Mouse (Mus musculus): ENCODE measurements around the gene Cryzl1.

Cryzl1 gene

DNA sequence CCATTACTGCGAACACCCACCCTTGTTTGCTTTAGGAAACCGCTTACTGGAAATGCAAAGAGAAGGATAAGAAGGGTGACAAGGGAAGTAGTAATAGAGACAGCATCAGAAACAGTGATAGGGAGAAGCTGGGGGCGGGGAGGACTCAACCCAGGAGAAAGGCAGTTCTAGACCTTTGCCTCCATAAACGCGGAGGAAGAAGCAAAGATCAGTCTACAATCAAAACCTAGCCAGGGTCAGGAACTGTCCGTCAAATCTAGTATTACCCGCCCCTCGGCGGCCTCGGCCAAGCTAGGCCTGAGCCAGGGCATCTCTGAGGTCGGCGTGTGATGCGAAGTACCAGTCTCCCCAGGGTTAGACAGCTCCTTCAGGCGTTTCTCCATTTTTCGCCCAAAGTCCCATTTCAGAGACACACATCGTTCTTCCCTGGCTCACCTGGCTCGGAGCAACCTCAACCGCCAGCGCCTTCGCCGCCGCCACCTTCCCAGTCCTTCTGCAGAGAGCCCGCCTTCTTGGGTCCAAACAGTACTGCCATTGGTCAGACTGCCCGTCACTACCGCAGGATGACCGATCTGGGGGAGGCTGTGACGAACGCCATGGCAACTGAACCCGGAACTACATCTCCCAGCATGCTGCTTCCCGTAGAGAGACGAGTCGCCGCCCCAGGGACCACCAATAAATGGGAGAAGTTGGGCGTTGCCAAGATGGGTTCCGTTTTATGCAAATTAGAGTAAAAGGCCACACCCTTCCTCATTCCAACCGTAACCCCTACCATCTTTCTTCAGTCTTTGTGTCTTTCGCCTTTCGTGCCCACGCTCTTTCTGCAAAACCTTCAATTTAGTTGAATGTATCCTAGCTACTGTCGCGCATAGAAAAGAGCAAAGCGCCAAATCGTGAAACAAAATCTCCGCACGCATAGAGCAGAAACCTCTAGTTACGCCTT lies at the start of gene Cryzl1:
Gene Cryzl1 (minus strand): TSS at position 853 of the 943 bp plus-strand sequence.
- peak; percentile 95 for DNase-seq (ENCODE audit: low read depth)

DNA sequence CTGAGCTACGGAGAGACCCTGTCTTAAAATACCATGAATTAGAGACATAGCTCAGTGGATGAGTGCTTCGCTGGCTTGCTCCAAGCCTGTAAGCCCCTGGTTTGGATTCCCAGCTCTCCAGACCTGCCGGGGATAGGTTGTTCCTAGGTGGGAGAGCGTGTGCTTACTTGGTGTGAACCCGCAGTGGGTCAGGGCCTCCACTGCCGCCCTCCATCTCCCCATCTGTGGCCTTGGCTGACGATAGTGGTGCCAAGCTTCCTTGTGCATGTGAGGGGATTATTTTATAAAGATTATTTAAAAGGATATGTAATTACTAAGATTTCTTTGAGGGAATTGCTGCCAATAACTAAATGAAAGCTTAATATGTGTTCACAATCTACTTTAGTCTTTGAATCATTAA lies 43.8 kb upstream of the Cryzl1 start:
- DNase-seq (ENCODE audit: low read depth) = no peak

DNA sequence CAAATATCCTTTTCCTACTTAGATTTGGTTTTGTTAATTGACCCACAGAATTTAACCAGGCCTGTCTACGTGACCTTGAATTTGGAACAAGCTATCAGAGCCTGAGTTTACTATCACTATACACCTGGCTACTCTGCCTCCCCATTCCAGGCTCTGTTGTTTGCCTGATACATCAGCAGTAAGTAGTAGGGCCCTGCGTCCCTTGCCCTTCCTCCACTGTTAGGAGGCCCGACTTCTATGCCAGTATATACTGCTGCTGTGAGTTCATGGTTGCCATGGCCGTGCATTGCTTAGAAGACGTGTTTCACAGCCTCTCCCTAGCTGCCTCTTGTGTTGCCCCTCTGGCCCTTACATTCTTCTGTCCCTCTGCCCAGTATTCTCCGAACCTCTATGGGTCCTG lies 42.6 kb upstream of the Cryzl1 start:
- no peak for DNase-seq (ENCODE audit: low read depth)

DNA sequence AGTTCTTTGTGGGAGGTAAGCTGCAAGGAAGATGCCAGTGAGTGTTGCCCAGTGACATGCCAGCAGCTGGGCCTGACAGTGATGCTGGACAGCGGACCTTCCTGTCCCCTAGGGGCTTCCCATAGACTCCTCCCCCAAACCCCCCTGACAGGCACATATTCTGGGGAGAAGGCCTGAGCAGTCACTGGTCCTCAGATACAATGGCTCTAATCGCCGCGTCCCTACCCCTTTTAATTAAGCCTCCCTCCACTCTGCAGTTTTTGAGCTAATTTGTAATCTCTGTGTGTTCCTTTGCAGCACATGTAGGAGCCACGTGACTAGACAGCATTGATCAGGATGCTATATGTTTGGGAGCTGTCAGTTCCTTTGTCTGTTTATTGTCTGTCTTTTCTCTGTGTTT lies 41.9 kb upstream of the Cryzl1 start:
- DNase-seq (ENCODE audit: low read depth) = no peak

GRCm38 (mm10) chr16:91769911-91770310 lies 41.1 kb upstream of the Cryzl1 start:
- no peak for DNase-seq (ENCODE audit: low read depth)

- no peak for DNase-seq (ENCODE audit: low read depth)
Measured at GRCm38 (mm10) chr16:91768586-91768985, 39.8 kb upstream of the Cryzl1 start.

DNA sequence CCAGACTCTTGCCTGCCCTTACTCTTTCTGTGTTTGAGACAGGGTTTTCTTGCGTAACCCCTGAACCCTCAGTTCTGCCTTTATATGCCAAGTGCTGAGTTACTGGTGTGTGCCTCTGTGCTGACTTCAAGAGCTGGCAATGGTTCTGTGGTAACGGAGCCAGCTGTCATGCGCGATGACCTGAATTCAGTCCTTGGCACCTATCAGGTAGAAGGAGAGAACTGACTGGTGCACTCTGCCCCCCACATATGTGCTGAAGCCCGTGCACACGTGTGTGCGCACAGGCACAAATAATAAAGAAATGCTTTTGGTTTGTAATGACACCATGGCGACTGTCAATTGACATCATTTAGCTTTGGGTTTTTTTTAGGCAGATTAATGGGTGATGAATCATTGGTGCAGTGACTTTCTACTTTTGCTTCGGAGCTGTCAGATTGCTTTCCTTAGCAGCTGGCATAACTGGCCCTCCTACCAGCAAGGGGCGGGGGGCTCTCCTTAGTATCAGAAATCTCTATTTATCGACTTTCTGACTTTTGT lies 38.5 kb upstream of the Cryzl1 start:
- DNase-seq (ENCODE audit: low read depth) = no peak

DNA sequence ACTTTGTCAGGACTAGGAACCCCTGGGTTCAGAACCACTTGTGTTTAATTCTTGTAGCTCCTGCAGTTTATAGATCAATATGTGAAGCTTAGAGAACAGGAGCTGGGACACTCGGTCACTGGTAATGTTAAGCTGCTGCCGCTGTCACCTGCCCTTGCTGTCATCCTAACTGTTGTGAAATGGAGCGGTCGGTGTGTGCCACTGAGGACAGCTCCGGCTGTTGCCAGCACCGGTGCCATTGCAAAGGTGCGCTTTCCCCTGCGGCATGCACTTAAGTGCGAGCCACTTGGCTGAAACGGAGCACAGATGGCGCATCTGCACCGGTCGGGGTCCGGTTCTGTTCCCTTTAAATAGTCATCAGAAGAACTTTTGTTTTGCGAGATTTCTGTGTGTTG lies 37.0 kb upstream of the Cryzl1 start:
- no peak for DNase-seq (ENCODE audit: low read depth)

GRCm38 (mm10) chr16:91765121-91765815 lies 36.5 kb upstream of the Cryzl1 start:
- no peak for DNase-seq (ENCODE audit: low read depth)

- DNase-seq (ENCODE audit: low read depth) = no peak
Measured at GRCm38 (mm10) chr16:91764414-91764813, 35.6 kb upstream of the Cryzl1 start.

DNA sequence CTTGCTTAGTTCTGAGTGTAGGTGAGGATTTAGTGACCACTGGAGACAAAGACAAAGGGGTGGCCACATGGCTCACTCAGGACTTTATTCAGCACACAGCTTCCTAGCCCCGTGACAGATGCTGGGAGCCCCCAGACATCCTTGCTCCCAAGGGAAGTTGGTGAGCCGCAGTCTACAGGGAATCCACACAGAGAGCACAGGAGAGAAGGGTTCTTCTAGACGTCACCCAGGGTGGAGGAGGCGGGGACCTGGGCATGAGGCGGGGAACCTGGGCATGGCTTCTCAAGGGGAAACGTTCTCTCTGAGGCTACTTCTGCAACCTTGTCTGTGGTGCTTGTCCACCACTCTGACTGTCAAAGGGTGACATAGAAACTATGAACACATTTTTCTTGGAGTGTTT lies 35.2 kb upstream of the Cryzl1 start:
- DNase-seq (ENCODE audit: low read depth) = no peak

GRCm38 (mm10) chr16:91762476-91762875 lies 33.7 kb upstream of the Cryzl1 start:
- DNase-seq (ENCODE audit: low read depth) = no peak

- DNase-seq (ENCODE audit: low read depth) = no peak
Measured at GRCm38 (mm10) chr16:91761761-91762160, 33.0 kb upstream of the Cryzl1 start.

DNA sequence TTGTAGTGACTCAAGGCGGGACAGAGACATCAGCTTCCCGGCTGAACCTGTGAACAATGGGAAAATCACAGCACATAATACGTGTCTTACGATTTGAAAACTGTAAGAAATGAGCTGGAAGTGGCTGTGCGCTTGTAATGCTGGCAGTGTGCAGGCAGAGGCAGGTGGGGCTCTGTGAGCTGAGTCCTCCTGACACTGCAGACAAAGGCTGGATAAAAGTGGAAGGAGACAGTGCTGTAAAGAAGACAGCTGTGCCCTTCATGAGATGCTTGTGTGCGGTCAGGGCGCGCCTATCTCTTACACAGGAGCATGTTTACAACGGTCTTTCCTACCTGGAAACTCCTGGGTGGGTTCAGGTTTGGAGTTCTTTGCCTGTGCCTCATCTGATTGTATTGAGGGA lies 32.4 kb upstream of the Cryzl1 start:
- DNase-seq (ENCODE audit: low read depth) = no peak

- no peak for DNase-seq (ENCODE audit: low read depth)
Measured at GRCm38 (mm10) chr16:91754957-91755356, 26.2 kb upstream of the Cryzl1 start.

DNA sequence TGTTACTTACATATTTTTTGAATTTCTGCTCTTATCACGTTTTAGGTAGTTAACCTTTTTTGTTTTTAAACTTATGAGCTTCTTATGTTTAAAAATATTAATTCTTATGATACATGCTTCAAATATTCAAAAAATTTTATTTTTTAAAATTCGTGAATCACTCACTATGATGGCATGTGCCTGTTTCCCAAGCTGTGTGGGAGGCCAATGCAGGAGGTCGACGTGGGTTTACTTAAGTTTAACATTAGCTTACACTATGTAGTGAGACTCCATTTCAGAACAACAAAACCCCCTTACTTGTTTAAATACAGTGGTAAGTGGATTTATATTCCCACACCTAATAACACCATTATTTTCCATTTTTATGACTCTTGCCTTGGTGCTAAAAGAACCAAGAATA lies 24.8 kb upstream of the Cryzl1 start:
- no peak for DNase-seq (ENCODE audit: low read depth)

DNA sequence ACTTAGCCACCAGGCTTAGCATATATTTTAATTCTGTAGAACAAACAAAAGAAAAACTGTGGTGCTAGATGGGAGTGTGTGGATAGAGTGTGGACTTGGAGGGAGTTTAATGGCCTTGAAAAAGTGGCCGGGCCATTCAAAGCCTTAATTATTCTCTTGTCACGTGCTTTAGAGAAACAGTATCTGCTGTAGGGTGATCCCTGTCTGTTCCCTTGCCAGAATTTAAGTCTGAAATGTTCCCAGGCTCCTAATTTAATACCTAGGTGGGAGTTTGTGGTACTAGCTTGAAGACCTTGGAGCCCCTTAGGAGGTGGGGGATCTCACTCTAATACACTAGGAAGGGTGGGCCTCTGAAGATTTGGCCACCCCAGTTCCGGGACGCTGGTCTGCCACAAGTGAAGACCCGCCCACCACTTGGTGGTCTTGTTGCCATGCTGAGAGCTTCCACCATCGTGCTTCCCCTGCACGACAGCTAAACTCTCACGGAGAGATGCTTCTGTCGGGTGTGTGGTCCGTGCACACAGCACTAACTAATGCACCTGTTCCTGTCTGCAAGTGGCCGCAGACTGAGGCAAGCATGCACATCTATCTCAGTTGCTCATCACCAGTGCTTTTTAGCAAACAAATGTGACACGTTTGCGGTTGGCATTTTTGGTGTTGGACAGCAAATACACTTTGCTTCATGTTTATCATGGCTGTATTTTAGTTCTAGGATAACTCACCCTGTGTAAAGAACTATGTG lies 23.0 kb upstream of the Cryzl1 start:
- no peak for DNase-seq (ENCODE audit: low read depth)

DNA sequence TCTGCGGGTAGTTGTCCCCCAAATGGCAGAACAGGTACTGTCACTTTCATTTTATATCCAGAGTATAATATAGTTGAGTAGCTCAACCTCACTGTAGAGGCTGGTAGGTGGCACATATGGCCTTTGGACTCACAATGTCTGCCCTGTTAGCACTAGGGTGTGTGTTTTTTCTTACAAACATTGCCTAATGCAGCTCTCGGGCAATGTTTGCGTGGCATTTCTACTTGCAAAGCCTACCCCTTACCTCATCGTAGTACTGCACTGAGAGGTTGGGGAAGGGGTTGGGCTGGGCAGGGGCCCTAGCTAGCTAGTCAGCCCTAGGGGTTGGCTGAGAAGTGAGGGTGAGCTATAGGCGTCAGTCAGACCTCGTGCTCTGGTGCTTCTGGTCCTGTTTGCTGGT lies 18.8 kb upstream of the Cryzl1 start:
- no peak for DNase-seq (ENCODE audit: low read depth)

- no peak for DNase-seq (ENCODE audit: low read depth)
Measured at GRCm38 (mm10) chr16:91746101-91746950, 17.6 kb upstream of the Cryzl1 start.

DNA sequence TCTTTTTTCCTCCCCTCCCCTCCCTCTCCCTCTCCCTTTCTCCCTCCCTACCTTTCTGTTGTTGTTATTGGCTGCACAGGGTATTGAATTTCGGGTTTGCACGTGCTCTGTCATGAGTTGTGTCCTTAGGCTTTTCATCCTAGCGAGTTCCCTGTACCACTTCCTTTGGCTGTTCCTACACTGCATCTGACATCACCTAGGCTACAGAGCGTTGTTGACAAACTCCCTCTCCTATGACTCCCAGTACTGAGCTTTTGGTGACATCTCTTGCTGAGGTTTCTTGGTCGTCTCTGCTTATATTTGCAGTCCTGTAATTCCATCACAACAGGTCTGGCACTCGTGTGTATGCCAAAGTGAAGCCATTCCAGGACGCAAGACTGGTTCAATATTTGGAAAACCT lies 14.3 kb upstream of the Cryzl1 start:
- no peak for DNase-seq (ENCODE audit: low read depth)

DNA sequence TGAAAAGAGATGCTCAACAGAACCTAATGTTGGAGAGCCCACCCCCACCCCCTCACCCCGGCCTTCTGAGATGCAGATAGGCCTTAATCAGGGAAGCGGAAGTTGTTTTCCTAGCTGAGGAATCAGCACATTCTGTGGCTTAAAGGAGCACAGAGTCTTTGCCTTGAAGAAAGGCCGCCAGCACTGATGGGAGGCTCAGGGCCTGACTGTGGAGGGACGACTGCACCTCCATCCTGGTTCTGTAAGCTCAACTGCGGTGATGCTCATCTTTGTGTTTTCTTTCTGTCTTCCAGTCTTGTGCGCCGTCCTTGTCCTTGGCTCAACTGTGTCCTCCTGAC lies 12.1 kb upstream of the Cryzl1 start:
- no peak for DNase-seq (ENCODE audit: low read depth)
